Mouse (Mus musculus): ENCODE data around the gene Ddah2. TPM values are rescaled to one million over a fixed set of nuclear protein-coding genes. Genes with fewer than 3 reads are reported as not detected.
A peak's percentile ranks its signal among the peaks of the same experiment; 100 is the strongest.

Ddah2 gene
- total RNA-seq (2021) = 14.2 and 17.8 TPM in 2 replicates
- long read RNA-seq, transcript Ddah2-201 (7 exons, 1,342 nt) = major isoform, 16 of 24 reads
- long read RNA-seq, partial matches to known transcripts = 1 of 24 reads
- long read RNA-seq, other reads (novel, unspliced or antisense) = 6 of 24 reads

DNA sequence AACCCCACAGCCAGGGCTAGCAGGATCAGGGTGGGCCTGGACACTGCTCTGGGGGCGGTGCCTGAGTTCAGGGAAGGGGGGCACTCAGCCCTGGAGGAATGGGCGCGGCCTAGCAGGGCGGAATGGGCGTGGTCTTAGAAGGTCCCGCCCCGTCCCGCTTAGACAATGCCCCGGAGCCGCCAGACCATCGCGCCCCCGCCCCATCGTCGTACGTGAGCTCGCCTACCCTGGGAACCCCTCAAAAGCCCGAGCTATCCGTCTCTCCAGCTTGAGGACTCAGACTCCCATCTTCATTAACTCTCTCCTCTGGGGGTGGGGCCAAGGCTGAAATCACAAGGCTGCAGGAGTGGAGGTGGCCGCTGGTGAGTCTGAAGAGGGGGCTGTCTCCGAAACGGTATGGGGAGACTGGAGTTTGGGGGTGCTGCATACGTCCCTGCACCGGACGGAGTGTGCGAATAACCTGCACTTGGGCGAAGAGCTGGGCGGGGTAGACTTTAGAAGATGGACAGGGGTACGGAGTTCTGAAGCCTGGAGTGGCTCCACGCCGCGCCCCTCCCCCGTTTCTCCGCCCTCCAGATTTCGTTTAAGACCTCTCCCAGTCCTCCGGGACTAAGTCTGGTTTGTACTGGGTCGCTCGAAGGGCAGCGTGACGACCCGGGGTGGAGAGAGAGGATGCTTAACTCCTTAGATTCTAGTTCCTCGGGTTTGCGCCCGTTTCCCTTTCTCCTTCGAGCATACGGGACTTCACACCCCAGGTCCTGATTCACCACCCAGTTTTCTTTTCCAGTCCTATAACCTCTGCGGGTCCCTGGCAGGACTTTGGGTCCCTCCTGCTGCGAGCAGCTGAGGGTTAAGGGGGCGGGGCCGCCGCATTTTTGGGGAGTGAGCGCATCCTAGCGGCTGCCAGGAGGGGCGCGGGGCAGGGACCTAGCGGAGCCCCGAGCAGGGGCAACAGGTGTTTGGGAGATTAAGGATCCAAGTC lies at the start of gene Ddah2:
Ddah2 (plus strand) TSS at position 125 of the 982 bp plus-strand sequence.
- DNase-seq = peak; percentile 86

DNA sequence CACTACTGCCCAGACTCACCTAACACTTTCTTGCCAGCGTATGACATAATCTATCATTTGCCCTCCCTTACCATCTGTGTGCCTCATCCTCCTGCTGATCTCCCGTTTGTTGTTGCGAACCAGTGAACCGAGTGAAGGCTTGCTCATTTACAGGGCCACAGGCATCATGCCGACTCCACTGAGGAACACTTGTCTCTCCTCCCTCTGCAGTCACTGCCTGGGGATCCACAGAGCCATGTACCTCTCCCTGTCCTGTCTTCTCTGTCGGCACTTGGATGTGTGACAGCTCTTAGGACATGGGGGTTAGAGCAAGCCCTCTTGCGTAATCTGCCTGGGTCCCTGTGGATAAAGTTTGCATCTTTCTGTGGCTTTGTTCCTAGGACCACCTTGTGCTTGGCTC lies 49.2 kb upstream of the Ddah2 start:
- no peak for DNase-seq

DNA sequence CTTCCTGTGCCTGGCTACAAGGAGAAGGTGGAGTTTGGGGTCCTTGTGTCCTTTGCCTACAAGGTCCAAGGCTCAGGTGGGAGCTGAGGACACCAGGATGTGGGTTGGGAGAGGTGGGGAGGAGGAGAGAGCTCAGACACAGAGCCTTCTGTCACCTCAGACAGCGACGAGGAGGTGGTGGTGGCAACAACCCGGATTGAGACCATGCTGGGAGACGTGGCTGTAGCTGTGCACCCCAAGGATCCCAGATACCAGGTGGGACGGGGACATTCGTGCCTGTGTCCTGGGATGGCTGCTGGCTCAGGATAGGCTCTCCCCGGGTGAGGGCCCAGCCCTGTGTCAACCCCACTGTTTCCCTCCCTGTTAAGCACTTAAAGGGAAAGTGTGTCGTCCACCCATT lies 47.4 kb upstream of the Ddah2 start:
- DNase-seq = no peak

DNA sequence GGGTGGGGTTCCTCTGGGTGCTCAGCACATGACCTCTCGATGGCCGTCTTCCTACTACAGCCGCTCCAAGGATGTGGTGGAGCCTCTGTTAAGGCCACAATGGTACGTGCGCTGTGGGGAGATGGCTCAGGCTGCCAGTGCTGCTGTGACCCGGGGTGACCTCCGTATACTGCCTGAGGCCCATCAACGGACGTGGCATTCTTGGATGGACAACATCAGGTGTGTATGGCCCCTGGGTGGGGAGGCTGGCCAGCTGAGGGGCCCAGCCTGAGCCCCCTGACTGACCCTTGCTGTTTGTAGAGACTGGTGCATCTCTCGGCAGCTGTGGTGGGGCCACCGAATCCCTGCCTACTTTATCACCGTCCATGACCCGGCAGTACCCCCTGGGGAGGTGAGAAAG lies 46.4 kb upstream of the Ddah2 start:
- no peak for DNase-seq

DNA sequence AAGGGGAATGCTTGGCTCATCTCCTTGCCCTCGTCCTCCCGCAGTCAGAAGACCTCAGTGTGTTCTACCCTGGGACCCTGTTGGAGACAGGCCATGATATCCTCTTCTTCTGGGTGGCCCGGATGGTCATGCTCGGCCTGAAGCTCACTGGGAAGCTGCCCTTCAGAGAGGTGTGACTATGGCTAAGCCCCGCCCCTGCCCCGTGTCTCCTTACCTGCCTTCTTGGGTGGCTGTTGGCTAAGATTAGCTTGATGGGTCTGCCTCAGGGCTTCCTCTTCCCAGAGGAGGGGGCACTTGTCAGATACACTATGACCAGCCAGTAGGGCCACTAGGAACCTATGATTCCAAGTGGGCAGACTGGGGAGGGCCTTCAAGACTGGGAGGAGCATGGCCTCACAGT lies 45.6 kb upstream of the Ddah2 start:
- DNase-seq = no peak

DNA sequence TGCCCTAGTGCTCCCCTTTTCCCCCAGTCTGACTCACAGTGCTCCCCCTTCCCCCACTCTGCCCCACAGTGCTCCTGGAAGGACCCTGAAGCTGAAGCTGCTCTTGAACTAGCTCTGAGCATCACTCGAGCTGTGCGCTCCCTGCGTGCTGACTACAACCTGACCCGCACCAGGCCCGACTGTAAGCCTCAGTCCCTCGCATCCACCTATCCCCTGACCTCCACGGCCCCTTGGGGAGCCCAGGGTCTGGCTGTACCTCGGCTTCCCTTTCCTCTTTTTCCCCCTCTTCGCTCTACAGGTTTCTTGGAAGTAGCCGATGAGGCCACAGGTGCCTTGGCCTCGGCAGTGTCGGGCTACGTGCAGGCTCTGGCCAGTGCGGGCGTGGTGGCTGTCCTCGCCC lies 43.5 kb upstream of the Ddah2 start:
- DNase-seq = no peak

DNA sequence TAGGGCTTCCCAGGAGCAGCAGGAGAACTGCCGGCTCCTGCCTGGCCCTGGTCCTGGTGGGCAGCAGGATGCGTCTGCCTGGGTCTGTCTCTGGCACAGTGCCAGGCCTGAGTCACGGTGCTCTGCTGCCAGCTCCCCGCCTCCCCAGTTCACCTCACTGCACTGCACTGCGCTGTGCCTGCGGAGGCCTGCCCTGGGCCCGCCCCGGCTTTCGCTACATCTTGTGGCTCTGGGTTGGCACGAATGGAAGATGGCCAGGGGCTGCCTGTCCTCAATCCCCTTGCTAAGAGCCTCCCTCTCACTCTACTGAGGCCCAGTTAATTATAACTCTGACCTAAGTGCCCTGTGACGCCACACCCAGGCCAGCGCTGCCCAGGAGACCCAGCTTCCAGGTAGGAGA lies 42.5 kb upstream of the Ddah2 start, which contains the start of gene Vwa7:
Vwa7 (plus strand) TSS at position 204 of the 400 bp plus-strand sequence.
- peak; percentile 67 for DNase-seq

DNA sequence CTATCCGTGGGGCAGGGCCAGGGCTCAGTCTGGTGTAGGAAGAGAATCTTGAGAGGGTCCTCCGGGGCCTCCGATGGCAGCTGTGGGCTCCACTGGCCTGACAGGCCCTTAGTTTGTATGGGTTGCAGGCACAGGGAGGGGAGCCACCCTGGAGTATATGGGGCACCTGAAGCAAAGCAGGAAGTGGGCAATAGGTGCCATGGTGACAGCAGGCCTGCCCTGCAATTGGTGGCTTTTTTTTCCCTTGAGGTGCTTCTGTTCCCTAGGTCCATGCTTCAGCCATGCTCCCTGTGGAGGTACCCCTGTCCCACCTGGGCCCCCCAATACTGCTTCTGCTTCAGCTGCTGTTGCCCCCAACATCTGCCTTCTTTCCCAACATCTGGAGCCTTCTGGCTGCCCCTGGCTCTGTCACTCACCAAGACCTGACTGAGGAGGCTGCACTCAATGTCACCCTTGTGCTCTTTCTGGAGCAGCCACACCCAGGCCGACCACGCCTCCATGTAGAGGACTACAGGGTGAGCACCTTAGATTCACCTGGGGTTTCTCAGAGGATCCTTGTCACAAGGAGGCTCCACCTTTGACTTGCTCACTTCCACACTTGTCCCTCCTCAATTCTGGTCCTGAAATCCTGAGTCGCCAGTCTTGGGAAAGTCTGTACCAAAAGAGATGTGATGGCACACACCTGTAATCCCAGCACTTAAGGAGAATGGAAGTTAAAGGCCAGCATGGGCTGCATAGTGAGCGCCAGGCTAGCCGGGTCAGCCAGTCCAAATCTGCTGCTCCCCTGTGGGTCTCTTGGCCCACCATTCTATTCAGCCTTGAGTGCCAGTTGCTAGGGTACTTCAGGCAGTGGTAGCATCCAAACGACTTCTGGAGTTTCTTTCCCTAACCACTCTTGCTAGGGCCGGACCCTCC lies 41.8 kb upstream of the Ddah2 start:
- DNase-seq = no peak

DNA sequence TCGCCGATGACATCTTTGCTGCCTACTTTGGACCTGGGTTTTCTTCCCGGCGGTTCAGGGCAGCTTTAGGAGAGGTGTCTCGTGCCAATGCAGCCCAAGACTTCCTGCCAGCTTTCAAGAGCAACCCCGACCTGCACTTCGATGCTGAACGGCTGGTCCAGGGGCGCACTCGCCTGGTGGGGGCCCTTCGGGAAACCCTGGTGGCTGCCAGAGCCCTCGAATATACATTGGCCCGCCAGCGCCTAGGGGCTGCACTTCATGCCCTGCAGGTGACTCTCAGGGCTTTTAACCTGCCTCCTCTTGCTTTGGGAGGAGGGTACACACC lies 41.2 kb upstream of the Ddah2 start:
- DNase-seq = no peak

DNA sequence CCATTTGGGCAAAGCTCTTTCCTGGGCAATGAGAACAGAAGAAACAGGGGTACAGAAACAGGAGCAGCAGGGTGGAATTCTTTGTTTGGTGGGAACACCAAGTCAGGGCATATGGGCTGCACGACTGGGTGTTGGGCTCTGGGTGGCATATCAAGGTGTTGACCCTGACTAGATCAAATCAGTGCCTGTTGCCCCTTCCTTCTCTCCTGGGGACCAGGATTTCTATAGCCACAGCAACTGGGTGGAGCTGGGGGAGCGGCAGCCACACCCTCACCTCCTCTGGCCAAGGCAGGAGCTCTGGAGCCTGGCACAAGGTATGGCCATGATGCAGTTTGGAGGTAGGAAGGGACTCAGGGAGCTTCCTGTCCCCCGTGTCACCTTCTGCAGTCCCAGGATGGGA lies 40.7 kb upstream of the Ddah2 start:
- DNase-seq = no peak

DNA sequence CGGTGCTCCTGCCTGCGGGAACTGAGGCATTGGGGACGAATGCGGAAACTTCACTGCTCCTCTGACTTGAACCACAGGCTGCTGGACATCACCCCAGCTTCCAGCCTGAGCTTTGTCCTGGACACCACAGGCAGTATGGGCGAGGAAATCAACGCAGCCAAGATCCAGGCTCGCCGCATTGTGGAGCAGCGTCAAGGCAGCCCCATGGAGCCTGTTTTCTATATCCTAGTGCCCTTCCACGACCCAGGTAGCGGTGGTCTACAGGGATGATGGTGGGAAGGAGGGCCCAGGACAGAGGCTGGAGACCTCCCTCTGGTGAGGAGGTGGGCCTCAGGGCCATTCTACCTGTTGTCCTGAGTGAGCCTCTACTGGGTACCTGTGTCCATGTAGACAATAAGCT lies 38.9 kb upstream of the Ddah2 start:
- no peak for DNase-seq

DNA sequence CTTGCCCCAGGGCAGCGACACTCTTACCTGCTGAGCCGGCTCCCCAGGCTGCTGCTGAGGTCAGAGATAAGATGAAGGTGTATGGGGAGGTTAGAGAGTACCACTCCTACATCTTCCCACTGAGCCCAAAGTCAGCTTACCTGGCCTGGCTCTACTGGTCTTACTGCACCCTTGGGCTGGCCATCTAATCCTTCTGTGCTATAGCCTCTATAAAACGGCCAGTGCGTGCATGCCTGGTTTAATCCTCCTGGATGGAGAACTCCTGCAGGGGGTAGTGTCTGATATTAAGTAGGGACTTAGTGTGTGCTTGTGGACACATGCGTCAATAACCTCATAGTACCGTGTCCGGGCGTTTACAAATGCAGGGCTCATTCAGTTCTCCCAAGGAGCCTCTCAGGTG lies 38.3 kb upstream of the Ddah2 start:
- no peak for DNase-seq

DNA sequence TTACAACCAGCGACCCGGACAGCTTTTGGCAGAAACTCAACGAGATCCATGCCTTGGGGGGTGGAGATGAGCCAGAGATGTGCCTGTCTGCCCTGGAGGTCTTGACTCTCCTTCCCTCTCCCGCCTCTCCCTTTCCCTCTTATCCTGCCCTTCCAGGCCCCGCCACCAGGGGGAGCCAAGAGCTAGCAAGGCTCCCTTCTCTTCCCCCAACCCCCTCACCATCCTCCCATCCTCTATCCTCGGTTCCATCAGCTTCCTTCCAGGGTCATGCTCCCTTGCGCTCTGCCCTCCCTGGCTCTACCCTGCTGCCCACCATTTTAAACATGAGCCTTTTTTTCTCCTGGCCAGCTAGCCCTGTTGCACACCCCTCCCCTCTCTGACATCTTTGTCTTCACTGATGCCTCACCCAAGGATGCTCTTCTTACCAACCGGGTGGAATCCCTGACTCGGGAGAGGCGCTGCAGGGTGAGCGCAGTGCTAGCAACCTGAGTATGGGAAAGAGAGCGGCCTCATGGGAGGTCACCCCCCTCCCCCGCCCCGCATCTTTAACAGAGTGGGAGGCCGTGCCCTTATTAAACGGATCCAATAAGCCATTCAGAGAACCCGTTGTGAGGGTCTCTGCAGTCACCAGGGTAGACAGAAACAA lies 37.5 kb upstream of the Ddah2 start:
- peak; percentile 92 for DNase-seq

DNA sequence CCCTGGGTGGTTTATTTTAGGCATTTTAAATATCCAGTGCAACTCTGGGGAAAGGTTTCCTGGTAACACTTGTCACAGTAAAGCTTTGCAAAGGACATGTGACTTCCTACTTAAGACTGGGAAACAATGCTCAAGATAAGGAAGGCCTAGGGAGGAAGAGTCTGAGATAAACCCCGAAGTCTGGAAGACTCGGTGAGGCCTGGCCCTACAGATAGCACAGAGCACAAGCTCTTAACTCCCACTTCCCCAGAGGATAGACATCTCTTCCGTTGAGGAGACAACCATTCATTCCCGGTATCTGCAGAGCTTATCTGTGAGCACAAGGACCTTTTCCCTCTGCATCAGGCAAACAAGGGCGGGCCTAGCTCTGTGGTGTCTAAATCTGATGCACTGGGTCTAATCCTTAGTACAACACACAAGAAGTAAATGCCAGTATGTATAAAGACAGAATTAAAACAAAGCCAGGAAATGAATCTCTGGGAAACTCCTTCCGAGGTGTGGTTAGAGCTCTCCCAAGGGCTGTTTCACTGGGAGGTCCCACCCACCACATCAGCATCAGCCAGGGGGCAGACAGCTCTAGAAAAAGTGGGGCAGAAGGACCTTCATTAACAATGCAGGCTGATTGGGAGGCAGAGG lies 36.9 kb upstream of the Ddah2 start:
- DNase-seq = no peak

DNA sequence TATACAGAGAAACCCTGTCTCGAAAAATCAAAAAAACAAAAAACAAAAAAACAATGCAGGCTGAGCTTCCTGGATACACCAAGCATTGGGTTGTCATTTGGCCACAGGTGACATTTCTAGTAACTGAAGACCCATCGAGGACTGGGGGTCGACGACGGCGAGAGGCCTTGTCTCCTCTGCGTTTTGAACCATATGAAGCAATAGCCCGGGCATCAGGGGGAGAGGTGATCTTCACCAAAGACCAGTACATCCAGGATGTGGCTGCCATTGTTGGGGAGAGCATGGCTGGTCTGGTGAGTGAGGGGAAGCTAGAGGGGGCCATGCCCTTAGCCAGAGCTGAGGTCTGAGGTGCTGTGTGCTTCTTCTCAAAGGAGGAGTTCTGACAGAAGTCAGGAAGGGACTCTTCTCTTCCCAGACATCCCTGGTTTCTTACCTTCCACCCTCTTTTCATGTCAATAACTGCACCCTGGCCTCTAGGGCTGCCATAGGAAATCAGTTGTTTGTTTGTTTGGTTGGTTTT lies 36.2 kb upstream of the Ddah2 start:
- DNase-seq = no peak

DNA sequence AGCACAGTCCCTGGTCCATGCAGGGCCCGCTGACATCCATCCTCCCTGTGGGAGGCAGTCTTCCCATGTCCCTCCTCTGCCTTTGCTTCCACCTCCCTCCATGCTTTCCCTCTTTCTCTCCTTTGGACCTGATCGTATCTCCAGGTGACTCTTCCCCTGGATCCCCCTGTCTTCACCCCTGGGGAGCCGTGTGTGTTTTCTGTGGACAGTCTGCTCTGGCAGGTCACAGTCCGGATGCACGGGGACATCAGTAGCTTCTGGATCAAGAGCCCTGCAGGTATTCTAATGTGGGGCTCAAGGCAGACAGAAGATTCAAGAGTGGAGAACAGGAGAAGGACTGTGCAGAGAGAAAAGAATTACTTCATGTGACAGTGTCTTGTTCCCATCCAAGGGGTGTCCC lies 35.6 kb upstream of the Ddah2 start:
- no peak for DNase-seq

DNA sequence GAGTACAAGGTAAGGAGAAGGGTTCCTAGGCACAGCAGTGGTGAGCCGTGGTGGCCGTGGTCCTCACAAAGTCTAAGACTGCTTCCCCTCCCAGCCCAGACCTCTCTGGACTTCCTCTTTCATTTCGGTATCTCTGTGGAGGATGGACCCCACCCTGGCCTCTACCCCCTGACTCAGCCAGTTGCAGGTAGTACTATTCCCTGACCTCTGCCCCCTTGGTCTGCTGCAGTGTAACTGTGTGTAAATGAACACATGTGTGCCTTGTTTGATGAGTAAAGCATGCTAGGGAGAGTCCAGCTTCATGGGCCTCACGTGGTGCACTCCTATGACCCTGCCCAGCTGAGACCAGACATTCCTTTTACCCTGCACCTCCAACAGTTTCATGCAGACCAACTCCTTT lies 35.1 kb upstream of the Ddah2 start:
- DNase-seq = no peak

DNA sequence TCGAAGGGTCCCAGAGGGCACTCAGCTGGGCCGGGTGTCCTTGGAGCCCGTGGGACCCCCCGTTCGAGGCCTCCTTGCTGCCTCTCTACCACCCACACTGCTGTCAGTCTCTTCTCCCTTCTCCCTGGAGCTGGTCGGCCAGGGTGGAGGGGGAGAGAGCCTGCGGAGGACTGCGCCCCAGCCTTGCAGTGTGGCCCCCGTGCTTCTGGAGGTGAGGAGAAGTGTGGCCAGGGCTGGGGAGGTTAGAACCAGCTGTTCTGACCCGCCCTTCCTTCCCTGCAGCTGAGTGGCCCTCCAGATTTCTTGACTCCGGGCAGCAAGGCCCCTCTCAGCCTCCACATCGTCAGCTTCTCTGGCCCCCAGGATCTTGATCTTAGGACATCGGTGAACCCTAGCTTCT lies 34.6 kb upstream of the Ddah2 start:
- no peak for DNase-seq

DNA sequence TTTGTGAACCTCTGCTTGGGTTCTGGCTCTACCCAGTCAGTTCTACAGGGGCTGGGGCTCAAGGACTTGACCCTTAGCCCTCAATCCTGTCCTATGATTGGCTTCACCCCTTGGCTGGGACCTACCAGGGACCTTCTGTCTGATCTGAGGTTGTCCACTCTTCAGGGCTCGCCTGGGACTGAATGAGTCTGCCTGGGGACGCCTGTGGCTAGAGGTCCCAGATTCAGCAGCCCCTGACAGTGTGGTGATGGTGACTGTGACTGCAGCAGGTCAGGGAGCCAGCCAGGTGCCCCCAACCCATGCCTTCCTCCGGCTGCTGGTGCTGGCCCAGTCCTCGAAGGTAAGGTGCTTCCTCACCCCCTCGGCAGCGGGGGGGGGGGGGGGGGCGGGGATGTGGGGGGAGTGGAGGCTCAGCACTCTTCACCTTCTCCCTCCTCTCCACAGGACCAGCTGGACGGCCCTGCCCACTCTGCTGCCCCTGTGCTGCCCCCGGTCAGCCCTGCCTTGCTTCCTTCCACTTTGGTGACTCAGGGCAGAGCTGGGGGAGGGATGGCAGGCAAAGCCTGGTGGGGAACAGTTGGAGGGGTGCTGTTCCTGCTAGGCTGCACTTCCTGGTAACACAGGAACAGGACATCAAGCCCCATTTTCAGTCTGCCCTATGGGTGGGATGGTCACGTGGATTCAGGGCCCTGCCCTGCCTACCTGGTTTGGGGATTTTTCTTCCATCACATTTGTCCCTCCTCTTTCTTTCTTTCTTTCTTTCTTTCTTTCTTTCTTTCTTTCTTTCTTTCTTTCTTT lies 33.9 kb upstream of the Ddah2 start:
- DNase-seq = no peak

DNA sequence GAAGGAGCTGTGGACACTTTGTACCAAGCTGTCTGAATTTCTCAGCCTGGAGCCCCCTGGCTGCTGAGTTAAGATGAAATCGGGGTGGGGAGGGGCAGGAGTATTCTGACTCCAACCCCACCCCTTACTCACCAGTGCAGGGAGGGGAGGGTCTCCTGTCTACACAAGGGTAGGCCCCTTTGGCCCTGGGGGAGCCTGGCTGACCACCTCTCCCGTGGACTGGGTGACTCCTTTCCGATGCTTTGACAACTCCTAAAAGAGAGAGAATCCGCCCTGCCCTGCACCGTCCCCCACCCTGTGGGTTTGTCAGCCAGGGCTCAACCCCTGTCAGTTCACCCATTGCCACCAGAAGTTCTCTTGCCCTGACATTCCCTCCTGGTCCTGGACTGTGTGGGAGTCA lies 32.6 kb upstream of the Ddah2 start:
- no peak for DNase-seq
